Comparison of ENCODE assay signal across 7 mouse cellular contexts in genomic region chr9:123926041-123926440, GRCm38 (mm10). TPM values are rescaled to one million over a fixed set of nuclear protein-coding genes. Genes with fewer than 3 reads are reported as not detected.
DNase-seq lines count a peak whose midpoint lies in the region; ATAC-seq and TF ChIP-seq lines count a peak whose summit lies in the region.
"Not testable (repeated sequence)": the region's sequence is repeated elsewhere in the genome, so short reads cannot be mapped to it uniquely, and the experiment has no call there.

No protein-coding gene starts in this region.

- intact Hi-C loops in heart, adult 2 months (cut with DNase I), result not testable (repeated sequence)

- WGBS in heart, adult 2 months, result 7% methylated on average over 5 of the region's 5 CpGs
- WGBS in intestine, postnatal 0 days, result 5% methylated on average over 5 of the region's 5 CpGs
- 8% methylated on average over 5 of the region's 5 CpGs for WGBS in limb, embryonic 10.5 days
- WGBS in midbrain, embryonic 10.5 days, result 14% methylated on average over 5 of the region's 5 CpGs

- not testable (repeated sequence) for H3K36me3 ChIP-seq in heart, adult 2 months (ENCODE audit: control insufficient read depth, insufficient read depth, low read length); intestine, postnatal 0 days (ENCODE audit: control insufficient read depth, insufficient read depth); limb, embryonic 10.5 days; midbrain, embryonic 10.5 days

- not testable (repeated sequence) for TF ChIP-seq EP300 in heart, adult 2 months (IDR thresholded peaks at IDR 0.05; ENCODE audit: insufficient read depth, low read depth, low read length)

- not testable (repeated sequence) for H3K79me2 ChIP-seq in heart, adult 2 months (replicated peaks; ENCODE audit: control insufficient read depth, insufficient read depth, low read length)

- not testable (repeated sequence) for TF ChIP-seq POLR2A in heart, adult 2 months (IDR thresholded peaks at IDR 0.05; ENCODE audit: insufficient read depth, low read depth, low read length)

- ATAC-seq in intestine, postnatal 0 days, result not testable (repeated sequence)

- peak; percentile 29 to 64 for DNase-seq in adrenal gland, postnatal 36 days
- DNase-seq in embryo, embryonic 9.5 days (ENCODE audit: extremely low spot score), result peak; percentile 72
- peak; percentile 54 to 58 for DNase-seq in heart, adult 2 months
- peak; percentile 48 for DNase-seq in limb, embryonic 10.5 days (ENCODE audit: low spot score)
- DNase-seq in midbrain, embryonic 10.5 days (ENCODE audit: low spot score), result peak; percentile 48
- peak; percentile 52 for DNase-seq in right cerebral cortex, postnatal 14 days

- TF ChIP-seq CTCF in heart, adult 2 months (IDR thresholded peaks at IDR 0.05), result peak; percentile 92
- peak; percentile 80 for TF ChIP-seq CTCF in intestine, postnatal 0 days (IDR thresholded peaks at IDR 0.05; ENCODE audit: low read depth)

- H3K27ac ChIP-seq in heart, adult 2 months; intestine, postnatal 0 days (ENCODE audit: low read depth, low read length); limb, embryonic 10.5 days: not testable (repeated sequence)
- peak overlapping the region; percentile 95 for H3K27ac ChIP-seq in midbrain, embryonic 10.5 days (replicated peaks)

- H3K27me3 ChIP-seq in heart, adult 2 months (ENCODE audit: control insufficient read depth, insufficient read depth, low read length); intestine, postnatal 0 days (replicated peaks; ENCODE audit: control insufficient read depth, insufficient read depth, low read length); midbrain, embryonic 10.5 days (ENCODE audit: low read depth, poor library complexity, severe bottlenecking): not testable (repeated sequence)
- peaks cover 14% of the 10 kb centered on the region for H3K27me3 ChIP-seq in limb, embryonic 10.5 days (ENCODE audit: low read depth, poor library complexity, severe bottlenecking)

- H3K4me2 ChIP-seq in intestine, postnatal 0 days (replicated peaks; ENCODE audit: low read depth), result peak overlapping the region; percentile 65

- not testable (repeated sequence) for H3K4me3 ChIP-seq in heart, adult 2 months; limb, embryonic 10.5 days
- 0 out of 2 replicates have a peak overlapping the region, but pooled peaks have one; percentile 29 for H3K4me3 ChIP-seq in intestine, postnatal 0 days (ENCODE audit: low read depth, low read length)
- H3K4me3 ChIP-seq in midbrain, embryonic 10.5 days, result peak overlapping the region; percentile 73

- H3K9ac ChIP-seq in heart, adult 2 months (ENCODE audit: low read depth, low read length); intestine, postnatal 0 days (ENCODE audit: low read depth, low read length): not testable (repeated sequence)

- not testable (repeated sequence) for H3K4me1 ChIP-seq in heart, adult 2 months (ENCODE audit: control insufficient read depth, insufficient read depth, low read length); intestine, postnatal 0 days (replicated peaks; ENCODE audit: control insufficient read depth, insufficient read depth, low read length)
- peaks cover 45% of the 10 kb centered on the region for H3K4me1 ChIP-seq in limb, embryonic 10.5 days
- H3K4me1 ChIP-seq in midbrain, embryonic 10.5 days, result peaks cover 25% of the 10 kb centered on the region

- not testable (repeated sequence) for H3K9me3 ChIP-seq in intestine, postnatal 0 days (ENCODE audit: control insufficient read depth); limb, embryonic 10.5 days (replicated peaks); midbrain, embryonic 10.5 days (replicated peaks)

RNA-seq across cellular contexts. Expression of gene Ccr1, which starts 42.5 kb away (rescaled TPM):
- 1 to 10 TPM; 1.3 to 1.5 TPM for total RNA-seq in adrenal gland, postnatal 36 days (2021)
- under 1 TPM; 0.48 to 0.89 TPM for total RNA-seq in heart, adult 2 months (2021)
- 0.96 and 1.8 TPM in 2 replicates for polyA plus RNA-seq in heart, adult 2 months (2012; rRNA removed)
- polyA plus RNA-seq in intestine, postnatal 0 days (2015; fragmentation: Nextera tagmentation; extraction: Ambion mirVana), result 4.4 and 4.9 TPM in 2 replicates
- polyA plus RNA-seq in limb, embryonic 10.5 days (2016; fragmentation: Nextera tagmentation; extraction: Ambion mirVana), result 0.38 and 0.61 TPM in 2 replicates
- polyA plus RNA-seq in midbrain, embryonic 10.5 days (2016; fragmentation: Nextera tagmentation; extraction: Ambion mirVana), result 0.98 and 1.3 TPM in 2 replicates

RNA-seq across cellular contexts. Expression of gene Ccr1l1, which starts 52.2 kb away (rescaled TPM):
- not detected for total RNA-seq in adrenal gland, postnatal 36 days (2021)
- not detected for total RNA-seq in heart, adult 2 months (2021)
- not detected in 2 replicates for polyA plus RNA-seq in heart, adult 2 months (2012; rRNA removed)
- not detected in 2 replicates for polyA plus RNA-seq in intestine, postnatal 0 days (2015; fragmentation: Nextera tagmentation; extraction: Ambion mirVana)
- polyA plus RNA-seq in limb, embryonic 10.5 days (2016; fragmentation: Nextera tagmentation; extraction: Ambion mirVana), result not detected in 2 replicates
- polyA plus RNA-seq in midbrain, embryonic 10.5 days (2016; fragmentation: Nextera tagmentation; extraction: Ambion mirVana), result not detected in 2 replicates
